Mouse (Mus musculus) E14TG2a.4 (cell line): ENCODE results near the gene Smap2.

Experiments
- CTCF ChIP-seq: conservative IDR thresholded peaks from 2 replicates; pipeline ENCODE4 v1.5.1; 2014; ENCODE audit warnings: low read length
- NANOG ChIP-seq: IDR thresholded peaks from 2 replicates; pipeline ENCODE4 v1.6.1; 2014; ENCODE audit warnings: borderline replicate concordance, low read length, mixed read lengths
- POU5F1 ChIP-seq: IDR thresholded peaks from 2 replicates; pipeline ENCODE4 v1.6.1; 2014; ENCODE audit warnings: low read length, borderline replicate concordance

GRCm38 (mm10) chr4:121028659-121029392 lies 11.8 kb upstream of the Smap2 start:
- TF ChIP-seq CTCF (peak; percentile 95), POU5F1 (no peak), NANOG (no peak)
